Mouse (Mus musculus) embryonic facial prominence, embryonic 13.5 days (tissue): Measurements from ENCODE around the gene Polr2l. TPM values are rescaled to one million over a fixed set of nuclear protein-coding genes. Genes with fewer than 3 reads are reported as not detected.
A peak's percentile ranks its signal among the peaks of the same experiment; 100 is the strongest.

Experiments used
- ATAC-seq: fragments of 200-750 bp; cut with Nextera tagmentation; 2 replicates; pipeline ENCODE4 v1.8.0; 2017; ENCODE audit warnings: low read depth; ENCODE audit not compliant: insufficient number of reproducible peaks, insufficient read depth, low FRiP score, low TSS enrichment
- H3K27ac ChIP-seq: fragments of 300-500 bp; sonication (generic); 2 replicates; pipeline ENCODE4 v1.5.1; 2015; ENCODE audit warnings: moderate library complexity, mild to moderate bottlenecking, inconsistent platforms
- H3K27me3 ChIP-seq: fragments of 300-500 bp; sonication (generic); 2 replicates; pipeline ENCODE4 v1.6.1; 2015; ENCODE audit warnings: mild to moderate bottlenecking, inconsistent platforms
- H3K36me3 ChIP-seq: fragments of 300-500 bp; sonication (generic); 2 replicates; pipeline ENCODE4 v1.6.1; 2015; ENCODE audit warnings: mild to moderate bottlenecking, inconsistent platforms
- H3K4me1 ChIP-seq: fragments of 300-500 bp; sonication (generic); 2 replicates; pipeline ENCODE4 v1.6.1; 2015; ENCODE audit warnings: inconsistent platforms
- H3K4me2 ChIP-seq: fragments of 300-500 bp; sonication (generic); 2 replicates; pipeline ENCODE4 v1.6.1; 2015; ENCODE audit warnings: moderate library complexity, mild to moderate bottlenecking, inconsistent platforms
- H3K4me3 ChIP-seq: fragments of 300-500 bp; sonication (generic); 2 replicates; pipeline ENCODE4 v1.5.1; 2015; ENCODE audit warnings: mild to moderate bottlenecking, inconsistent platforms
- H3K9ac ChIP-seq: fragments of 300-500 bp; sonication (generic); 2 replicates; pipeline ENCODE4 v1.6.1; 2015; ENCODE audit warnings: mild to moderate bottlenecking, inconsistent platforms
- H3K9me3 ChIP-seq: fragments of 300-500 bp; sonication (generic); 2 replicates; pipeline ENCODE4 v1.6.1; 2016; ENCODE audit warnings: inconsistent platforms
- WGBS: fragments of 180-500 bp; shearing (Covaris S2); methylation state at CpG from one replicate; pipeline ENCODE4 v1.1.7; 2015; ENCODE audit warnings: mixed read lengths; 5-methylcytosine and 5-hydroxymethylcytosine counted together
- polyA plus RNA-seq: library from polyadenylated mRNA; unstranded; fragments of >200 nt; fragmentation: Nextera tagmentation; extraction: Ambion mirVana; gene quantifications from 2 replicates; pipeline ENCODE4 v1.2.1, GENCODE M21; 2015

Polr2l gene
- polyA plus RNA-seq, 1 experiment from 2014 or later = 70.3 TPM

DNA sequence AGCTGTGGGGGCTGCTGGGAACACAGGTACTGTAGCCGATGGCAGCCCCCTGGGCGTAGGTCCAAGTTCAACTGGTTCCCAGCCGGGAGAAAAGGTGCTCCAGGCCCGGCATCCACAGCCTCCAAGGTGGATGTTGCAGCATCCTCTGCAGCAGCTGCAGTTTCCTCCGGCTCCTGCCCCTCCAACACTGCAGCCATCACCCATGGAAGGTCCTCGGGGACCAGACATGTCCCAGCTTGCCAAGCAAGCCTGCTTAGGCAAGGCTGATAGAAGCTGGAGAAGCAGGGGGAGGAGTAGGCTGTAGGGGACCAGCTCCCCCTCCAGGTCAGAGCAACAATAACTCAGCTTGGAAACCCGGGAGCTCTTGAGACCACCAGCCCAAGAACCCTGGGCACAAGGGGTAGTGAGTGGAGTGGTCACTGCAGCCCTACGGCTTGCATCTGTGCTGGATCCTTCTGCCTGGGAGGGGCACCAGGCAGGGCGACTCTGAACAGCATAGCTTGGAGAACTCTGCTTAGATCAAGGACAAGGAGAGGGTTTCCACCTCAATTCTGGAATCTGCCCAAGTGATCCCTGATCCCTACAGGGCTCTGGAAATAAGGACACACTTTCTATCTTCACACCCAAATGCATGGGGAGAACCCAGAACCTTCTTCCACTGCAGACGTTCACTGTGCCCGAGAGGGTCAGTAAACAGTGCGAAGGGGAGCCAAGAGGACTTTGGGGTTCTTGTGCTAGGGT, 31.7 kb downstream of the Polr2l start:
- Histone ChIP-seq H3K4me1 (peaks cover 40% of the 10 kb centered on the region), H3K36me3 (peaks cover 34% of the 10 kb centered on the region), H3K9me3 (no peaks in the 10 kb centered on the region), H3K9ac (peak overlapping the region; percentile 75), H3K4me2 (peak overlapping the region; percentile 86), H3K4me3 (peak overlapping the region; percentile 52), H3K27me3 (no peaks in the 10 kb centered on the region), H3K27ac (peak overlapping the region; percentile 53)
- ATAC-seq = 0 out of 2 replicates have a peak, but pooled peaks have one; percentile 0
- 19% methylated on average over 12 of the region's 12 CpGs for WGBS

DNA sequence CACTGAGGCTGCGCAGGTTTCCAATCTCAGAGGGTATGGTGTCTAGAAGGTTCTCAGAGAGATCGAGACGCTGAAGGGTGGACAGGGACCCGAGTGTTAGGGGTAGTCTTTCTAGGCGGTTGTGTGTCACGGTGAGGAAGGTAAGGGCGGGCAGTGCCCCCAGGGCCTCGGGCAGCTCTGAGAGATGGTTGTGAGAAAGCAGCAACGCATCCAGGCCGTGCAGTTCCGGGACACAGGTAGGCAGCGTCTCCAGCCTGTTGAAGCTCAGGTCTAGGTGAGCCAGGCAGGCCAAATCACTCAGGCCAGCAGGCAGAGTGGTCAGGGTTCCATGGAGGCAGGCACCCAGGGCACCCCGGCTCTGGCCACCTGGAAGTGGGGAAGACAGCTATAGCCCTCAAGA, 32.7 kb downstream of the Polr2l start:
- 89% methylated on average over 13 of the region's 13 CpGs for WGBS
- Histone ChIP-seq H3K9me3 (no peaks in the 10 kb centered on the region), H3K4me2 (peak overlapping the region; percentile 86), H3K27me3 (no peaks in the 10 kb centered on the region), H3K9ac (peak overlapping the region; percentile 75), H3K4me3 (peak overlapping the region; percentile 52), H3K36me3 (peaks cover 38% of the 10 kb centered on the region), H3K4me1 (peaks cover 46% of the 10 kb centered on the region), H3K27ac (no peak overlapping the region)
- ATAC-seq = no peak

DNA sequence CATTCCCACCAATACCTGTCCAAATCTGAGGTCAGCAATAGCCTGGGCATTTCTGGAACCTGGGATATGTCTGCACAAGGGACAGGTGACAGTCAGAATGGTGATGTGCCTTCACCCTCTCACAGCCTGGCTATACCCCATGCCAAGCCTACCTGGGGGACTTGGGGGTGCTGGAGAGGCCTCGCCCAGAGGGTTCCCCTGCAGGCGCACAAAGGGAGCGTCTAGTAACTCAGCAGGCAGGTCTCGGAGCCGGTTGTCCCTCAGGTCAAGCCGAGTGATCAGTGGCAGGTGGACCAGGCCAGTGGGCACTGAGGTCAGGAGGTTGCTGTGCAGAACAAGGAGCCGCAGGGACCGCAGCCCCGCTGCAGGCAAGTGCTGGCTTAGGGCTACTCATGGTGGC, 33.5 kb downstream of the Polr2l start:
- H3K9ac ChIP-seq = peak overlapping the region; percentile 75
- 90% methylated on average over 9 of the region's 9 CpGs for WGBS

DNA sequence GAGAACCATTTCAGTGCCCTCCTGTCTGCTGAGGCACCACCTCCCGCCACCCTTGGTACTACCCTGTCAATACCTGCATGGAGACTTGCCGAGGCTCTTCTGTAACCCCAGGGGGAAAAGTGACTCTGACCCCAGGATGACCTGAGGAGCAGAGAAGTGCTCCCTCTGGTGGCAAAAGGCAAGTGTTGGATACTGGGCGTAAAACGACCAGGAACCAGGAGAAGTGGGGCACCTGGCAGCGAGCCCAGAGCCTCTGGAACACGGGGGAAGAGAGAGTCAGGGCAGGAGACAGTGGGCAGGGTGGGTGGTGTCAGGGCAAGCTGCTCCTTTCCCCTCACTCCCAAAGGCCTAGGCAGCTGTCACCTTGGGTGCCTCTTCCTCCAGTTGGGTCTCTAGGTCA, 34.3 kb downstream of the Polr2l start:
- H3K4me3 ChIP-seq = no peak overlapping the region
- H3K27ac ChIP-seq = no peak overlapping the region
- H3K4me1 ChIP-seq = peaks cover 57% of the 10 kb centered on the region
- H3K9ac ChIP-seq = no peak overlapping the region
- H3K27me3 ChIP-seq = no peaks in the 10 kb centered on the region
- 0 out of 2 replicates have a peak overlapping the region, but pooled peaks have one; percentile 7 for H3K4me2 ChIP-seq
- WGBS = 23% methylated on average over 6 of the region's 6 CpGs
- no peaks in the 10 kb centered on the region for H3K9me3 ChIP-seq
- H3K36me3 ChIP-seq = peaks cover 38% of the 10 kb centered on the region
- ATAC-seq = no peak

More for the DNA sequence above, 33.5 kb downstream of the Polr2l start:
- ATAC-seq = no peak
- peaks cover 38% of the 10 kb centered on the region for H3K36me3 ChIP-seq
- H3K4me2 ChIP-seq = 0 out of 2 replicates have a peak overlapping the region, but pooled peaks have one; percentile 5
- no peak overlapping the region for H3K27ac ChIP-seq
- no peaks in the 10 kb centered on the region for H3K27me3 ChIP-seq
- H3K4me1 ChIP-seq = peaks cover 49% of the 10 kb centered on the region
- no peaks in the 10 kb centered on the region for H3K9me3 ChIP-seq
- 0 out of 2 replicates have a peak overlapping the region, but pooled peaks have one; percentile 52 for H3K4me3 ChIP-seq

DNA sequence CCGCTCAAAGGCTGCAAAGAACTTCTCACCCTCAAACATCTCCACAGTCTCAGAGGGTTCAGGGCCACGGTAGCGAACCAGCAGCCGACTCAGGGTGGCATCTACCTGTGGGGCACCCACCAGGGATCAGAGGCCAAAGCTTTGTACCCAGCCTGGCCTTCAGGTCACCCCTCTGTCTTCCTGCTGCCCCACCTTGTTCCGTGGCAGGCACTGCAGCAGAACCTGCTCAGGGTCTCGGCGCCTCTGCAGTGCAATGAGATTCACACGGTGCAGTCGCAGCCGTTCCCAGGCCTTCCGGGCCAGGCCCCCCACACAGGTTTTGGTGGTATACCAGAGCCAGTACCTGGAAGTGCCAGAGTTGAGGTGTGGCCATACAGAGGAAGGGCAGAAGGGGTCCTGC, 35.1 kb downstream of the Polr2l start:
- no peak overlapping the region for H3K4me3 ChIP-seq
- peaks cover 65% of the 10 kb centered on the region for H3K4me1 ChIP-seq
- H3K27me3 ChIP-seq = no peaks in the 10 kb centered on the region
- 94% methylated on average over 11 of the region's 11 CpGs for WGBS
- no peak overlapping the region for H3K9ac ChIP-seq
- H3K27ac ChIP-seq = no peak overlapping the region
- ATAC-seq = no peak
- peaks cover 38% of the 10 kb centered on the region for H3K36me3 ChIP-seq
- no peaks in the 10 kb centered on the region for H3K9me3 ChIP-seq
- no peak overlapping the region for H3K4me2 ChIP-seq

DNA sequence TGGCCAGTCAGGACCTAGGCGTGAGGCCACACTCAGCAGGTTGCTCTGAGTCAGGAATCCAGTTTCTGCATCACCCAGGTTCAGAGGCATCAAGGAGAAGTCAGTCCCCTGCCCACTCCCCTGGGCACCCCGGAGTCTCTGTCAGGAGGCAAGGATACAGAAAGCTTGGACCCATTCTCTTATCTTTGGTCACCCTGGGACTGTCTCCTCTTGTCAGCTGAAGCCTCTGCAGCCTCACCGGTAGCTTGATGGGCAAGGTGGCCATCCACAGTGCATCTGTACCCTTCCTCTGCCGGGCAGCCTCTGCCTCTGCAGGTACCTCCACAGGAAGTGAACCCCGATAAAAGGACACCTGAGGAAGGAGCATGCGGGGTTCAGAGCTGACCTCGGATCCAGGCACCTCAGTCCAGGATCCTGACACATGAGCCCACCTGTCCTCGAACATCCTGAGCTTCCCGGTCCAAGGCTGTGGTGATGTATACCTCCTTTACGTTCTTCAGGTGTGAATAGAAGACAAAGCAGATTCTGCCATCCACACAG, 35.7 kb downstream of the Polr2l start:
- no peak for ATAC-seq
- no peak overlapping the region for H3K27ac ChIP-seq
- peaks cover 38% of the 10 kb centered on the region for H3K36me3 ChIP-seq
- H3K4me2 ChIP-seq = no peak overlapping the region
- H3K4me1 ChIP-seq = peaks cover 69% of the 10 kb centered on the region
- no peaks in the 10 kb centered on the region for H3K27me3 ChIP-seq
- no peak overlapping the region for H3K9ac ChIP-seq
- no peak overlapping the region for H3K4me3 ChIP-seq
- no peaks in the 10 kb centered on the region for H3K9me3 ChIP-seq
- WGBS = 96% methylated on average over 10 of the region's 10 CpGs

DNA sequence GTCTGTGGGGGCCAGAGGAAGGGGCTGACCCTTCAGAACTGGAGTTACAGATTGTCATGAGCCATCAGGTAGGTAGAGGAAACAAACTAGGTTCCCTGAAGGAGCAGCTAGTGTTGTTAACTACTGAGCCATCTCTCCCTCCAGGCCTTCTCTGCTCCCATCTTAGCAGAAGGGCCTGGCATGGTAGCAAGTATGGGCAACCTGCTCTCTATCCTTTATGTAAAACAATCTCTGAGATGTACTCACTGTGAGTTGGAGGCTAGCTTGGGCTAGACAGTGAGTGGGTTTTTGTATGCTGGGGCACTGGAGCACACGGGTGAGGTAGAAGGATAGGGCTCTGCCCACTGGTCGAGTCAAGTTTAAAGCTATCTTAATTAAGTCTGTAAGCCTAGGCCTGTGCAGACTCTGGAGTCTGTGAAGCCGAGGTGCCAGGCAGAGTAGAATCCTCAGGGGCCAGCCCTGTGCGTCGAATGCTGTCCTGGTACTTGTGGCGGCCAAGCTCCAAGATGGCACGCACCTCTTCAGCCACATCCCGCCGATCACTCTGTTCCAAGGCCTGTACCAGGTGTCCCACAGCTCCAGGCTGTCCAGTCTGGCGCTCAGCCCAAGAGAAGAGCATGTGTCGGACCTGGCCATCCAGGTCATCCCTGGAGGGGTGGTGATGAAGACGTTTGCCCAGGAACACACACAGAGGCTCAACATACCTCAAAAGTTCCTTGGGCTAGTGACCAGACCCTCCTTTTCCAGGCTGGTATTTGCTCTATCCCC, 36.5 kb downstream of the Polr2l start:
- H3K9me3 ChIP-seq = no peaks in the 10 kb centered on the region
- no peak for ATAC-seq
- no peaks in the 10 kb centered on the region for H3K27me3 ChIP-seq
- peak overlapping the region; percentile 90; the same call in 1 of the 2 replicates for H3K4me2 ChIP-seq
- peaks cover 43% of the 10 kb centered on the region for H3K36me3 ChIP-seq
- peak overlapping the region; percentile 84; the same call in 1 of the 2 replicates for H3K9ac ChIP-seq
- H3K4me3 ChIP-seq = no peak overlapping the region
- H3K4me1 ChIP-seq = peaks cover 70% of the 10 kb centered on the region
- H3K27ac ChIP-seq = 0 out of 2 replicates have a peak overlapping the region, but pooled peaks have one; percentile 58
- WGBS = 88% methylated on average over 12 of the region's 12 CpGs

DNA sequence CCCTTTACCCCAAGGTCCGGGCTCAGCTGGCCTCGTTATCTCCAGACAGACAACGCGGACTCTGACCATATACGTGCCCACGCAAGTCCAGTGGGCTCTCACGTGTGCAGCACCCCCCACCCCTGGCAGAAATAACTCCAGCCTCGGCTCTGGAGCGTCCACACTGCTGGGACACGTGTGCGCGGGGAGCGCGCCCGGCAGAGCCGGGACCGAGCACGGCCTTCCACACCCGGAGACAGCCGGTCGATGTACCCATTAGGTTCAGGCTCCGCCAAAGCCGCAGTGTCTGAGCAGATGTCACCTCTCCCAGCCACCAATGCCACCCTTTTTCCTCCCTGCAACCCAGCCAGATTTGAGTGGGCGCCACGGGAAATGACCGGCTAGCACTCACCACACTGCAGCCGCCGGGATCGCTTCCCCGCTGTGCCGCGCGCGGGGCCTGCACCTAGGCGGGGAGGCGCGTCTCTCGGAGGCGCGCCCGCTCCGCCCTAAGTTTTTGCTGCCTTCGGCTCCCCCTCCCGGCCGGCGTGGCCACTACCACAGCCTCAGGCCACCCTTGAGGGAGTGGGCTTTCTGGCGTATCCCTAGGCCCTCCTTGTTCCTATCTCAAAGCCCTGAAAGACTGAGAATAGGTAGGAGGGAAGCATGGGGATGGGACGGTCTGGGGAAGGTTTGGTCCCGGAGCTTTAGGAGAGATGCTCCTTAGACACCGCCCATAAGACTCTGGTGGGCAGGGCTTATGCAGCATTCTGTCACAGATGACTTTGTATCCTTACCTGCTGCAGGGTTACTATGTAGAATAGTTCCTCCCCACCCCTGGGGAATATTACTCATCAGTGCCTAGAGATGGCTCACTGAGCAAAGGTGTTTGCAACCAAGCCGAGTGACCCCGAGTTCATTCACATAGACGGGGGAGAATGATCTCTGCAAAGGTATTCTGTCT, 37.5 kb downstream of the Polr2l start, which contains the start of gene Slc25a22:
Gene Slc25a22, minus strand, starts transcription at position 715 of the 943 bp plus-strand sequence.
- 5% methylated on average over 53 of the region's 53 CpGs for WGBS
- H3K4me3 ChIP-seq = peak within 1 kb of the TSS; percentile 64
- H3K27me3 ChIP-seq = no peaks in the 10 kb centered on the region
- H3K4me2 ChIP-seq = peak within 1 kb of the TSS; percentile 90
- peaks cover 51% of the 10 kb centered on the region for H3K36me3 ChIP-seq
- H3K27ac ChIP-seq = peak within 1 kb of the TSS; percentile 58; the same call in 1 of the 2 replicates
- peaks cover 62% of the 10 kb centered on the region for H3K4me1 ChIP-seq
- H3K9ac ChIP-seq = peak within 1 kb of the TSS; percentile 84
- peak; percentile 62 for ATAC-seq
- H3K9me3 ChIP-seq = no peaks in the 10 kb centered on the region

DNA sequence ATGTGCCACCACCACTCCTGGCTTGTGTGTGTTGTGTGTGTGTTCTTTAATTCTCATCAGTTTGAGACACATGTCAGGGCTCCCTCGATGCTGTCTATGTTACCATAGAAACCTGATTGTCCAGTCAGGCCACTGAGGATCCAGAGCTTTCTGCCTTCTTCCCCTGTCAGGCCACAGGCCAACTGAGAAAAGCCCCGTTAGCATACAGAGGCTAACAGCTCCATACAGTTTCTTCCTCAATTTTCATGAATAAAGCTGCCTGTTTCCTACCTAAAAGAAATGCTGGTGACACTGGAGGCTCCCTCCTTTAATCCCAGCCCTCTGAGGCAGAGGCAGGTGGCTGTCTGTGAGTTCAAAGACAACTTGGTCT, 38.4 kb downstream of the Polr2l start:
- Histone ChIP-seq H3K4me1 (peaks cover 53% of the 10 kb centered on the region), H3K27ac (0 out of 2 replicates have a peak overlapping the region, but pooled peaks have one; percentile 58), H3K9me3 (no peaks in the 10 kb centered on the region), H3K27me3 (no peaks in the 10 kb centered on the region), H3K36me3 (peaks cover 58% of the 10 kb centered on the region), H3K9ac (peak overlapping the region; percentile 84; the same call in 1 of the 2 replicates), H3K4me2 (peak overlapping the region; percentile 90), H3K4me3 (peak overlapping the region; percentile 64)
- no peak for ATAC-seq
- 63% methylated on average over 2 of the region's 2 CpGs for WGBS

DNA sequence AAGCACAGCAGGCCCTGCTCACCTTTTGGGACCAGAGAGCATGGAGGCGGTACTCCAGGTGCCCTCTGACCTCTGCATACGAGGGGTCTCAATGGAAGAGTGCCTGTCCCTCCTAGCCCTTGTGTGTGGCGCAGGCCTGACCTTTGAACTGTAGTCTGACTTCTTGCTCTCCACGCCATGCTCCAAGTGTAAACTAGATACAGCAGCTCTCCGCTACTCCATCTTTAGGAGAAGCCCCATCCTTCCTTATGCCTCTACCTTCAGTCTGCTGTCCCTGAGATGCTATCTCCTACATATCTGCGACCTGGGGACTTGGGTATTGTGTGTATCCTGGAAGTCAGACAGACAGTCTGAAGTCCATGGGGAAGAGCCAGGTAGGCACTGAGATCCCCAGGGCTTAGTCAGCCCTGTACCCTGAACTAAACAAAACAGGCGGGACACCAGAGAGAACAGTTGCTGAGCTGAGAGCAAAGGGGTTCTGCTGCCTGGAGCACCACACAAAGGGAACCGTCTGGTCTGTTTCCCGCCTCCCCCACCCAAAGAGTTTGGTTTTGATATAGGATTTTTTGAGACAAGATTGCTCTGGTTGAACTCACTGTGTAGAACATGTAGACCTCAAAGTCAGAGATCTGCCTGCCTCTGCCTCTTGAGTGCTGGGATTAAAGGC, 38.9 kb downstream of the Polr2l start:
- Histone ChIP-seq H3K4me1 (peaks cover 50% of the 10 kb centered on the region), H3K9ac (no peak overlapping the region), H3K4me3 (peak overlapping the region; percentile 55; the same call in 1 of the 2 replicates), H3K27me3 (no peaks in the 10 kb centered on the region), H3K27ac (no peak overlapping the region; the same call in 1 of the 2 replicates), H3K9me3 (no peaks in the 10 kb centered on the region), H3K36me3 (peaks cover 58% of the 10 kb centered on the region), H3K4me2 (peak overlapping the region; percentile 90)
- no peak for ATAC-seq
- 73% methylated on average over 9 of the region's 9 CpGs for WGBS
